Mouse (Mus musculus) cerebellum, adult (tissue): ENCODE measurements around the gene Map3k7cl.

ENCODE experiments used
- ATAC-seq: cut with Nextera tagmentation; 2 replicates; pipeline ENCODE4 v1.9.2; 2017; ENCODE audit warnings: mild to moderate bottlenecking, moderate library complexity, mixed read lengths; ENCODE audit not compliant: insufficient number of reproducible peaks, low FRiP score, low TSS enrichment

The Map3k7cl gene

GRCm38 (mm10) chr16:87626696-87627095 is 73.6 kb downstream of the Map3k7cl start:
- no peak for ATAC-seq

- ATAC-seq = no peak
Measured at GRCm38 (mm10) chr16:87634709-87635108, 81.6 kb downstream of the Map3k7cl start.

- no peak for ATAC-seq
Measured at GRCm38 (mm10) chr16:87635213-87635755, 82.2 kb downstream of the Map3k7cl start.

GRCm38 (mm10) chr16:87635841-87636240 is 82.7 kb downstream of the Map3k7cl start:
- no peak for ATAC-seq

DNA sequence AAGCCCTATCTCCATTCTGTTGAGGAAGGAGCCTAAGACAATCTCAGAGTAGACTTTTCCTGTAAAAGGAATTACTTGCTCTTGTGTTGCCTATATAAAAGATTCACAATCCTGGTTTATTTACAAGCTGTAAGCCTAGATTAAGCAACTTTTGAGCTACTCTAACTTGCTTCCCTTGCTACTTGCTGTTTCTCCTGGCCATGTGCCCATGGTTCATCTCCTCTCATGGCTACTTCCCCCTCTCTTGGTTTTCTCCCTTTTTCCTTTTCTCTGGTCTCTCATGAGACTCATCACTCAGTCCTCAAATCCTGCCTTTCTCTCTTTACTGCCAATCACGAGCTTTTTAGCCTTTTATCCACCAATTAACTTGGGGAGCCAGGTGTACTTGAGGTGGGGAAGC is 85.0 kb downstream of the Map3k7cl start:
- ATAC-seq = no peak

DNA sequence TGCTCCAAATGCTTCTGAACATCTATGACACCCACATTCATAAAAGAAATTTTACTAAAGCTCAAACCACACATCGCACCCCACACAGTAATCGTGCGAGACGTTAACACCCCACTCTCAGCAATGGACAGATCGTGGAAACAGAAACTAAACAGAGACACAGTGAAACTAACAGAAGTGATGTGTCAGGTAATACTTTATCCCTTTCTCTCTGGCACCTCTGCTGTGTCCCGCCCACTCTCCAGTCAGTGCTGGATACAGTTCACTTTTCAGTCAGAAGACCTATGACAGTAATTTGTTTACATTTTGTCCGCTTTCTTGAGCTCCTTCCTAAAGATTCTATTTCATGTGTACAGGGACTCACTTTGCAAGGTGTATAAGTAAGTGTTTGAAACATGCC is 89.1 kb downstream of the Map3k7cl start:
- ATAC-seq = no peak

DNA sequence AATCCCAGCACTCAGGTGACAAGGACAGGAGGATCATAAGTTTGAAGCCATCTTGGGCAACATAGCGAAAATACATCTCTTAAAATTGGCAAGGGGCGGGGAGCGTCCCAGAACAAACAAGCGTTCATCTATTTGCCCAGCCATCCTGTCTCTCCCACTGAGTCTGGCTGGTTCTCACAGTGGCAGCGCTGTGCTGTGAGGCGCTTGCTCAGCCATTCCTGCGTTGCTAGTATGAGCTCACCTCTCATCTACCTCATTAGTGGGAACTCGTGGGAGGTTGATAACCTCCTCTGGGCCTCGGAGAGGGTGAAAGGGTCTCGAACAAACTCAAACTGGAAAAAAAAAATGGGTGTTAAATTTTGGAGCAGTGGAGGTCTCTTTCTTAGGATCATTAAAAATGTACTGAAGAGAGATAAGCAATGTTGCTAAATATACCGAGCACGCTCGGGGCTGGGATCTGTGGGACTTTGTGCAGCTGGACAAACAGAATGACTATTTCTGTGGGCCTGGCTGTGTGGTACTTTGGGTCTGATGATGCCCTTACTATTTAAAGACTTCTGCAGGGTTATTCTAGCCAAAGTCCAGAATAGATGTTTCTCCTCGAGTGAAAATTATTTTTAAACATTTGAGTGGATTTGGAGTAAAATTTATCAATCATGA is 91.1 kb downstream of the Map3k7cl start:
- no peak for ATAC-seq
